Mouse (Mus musculus) heart, adult 11 months (tissue): ENCODE results near the gene Csk.

Experiments used
- DNase-seq: peaks from one replicate; pipeline ENCODE4 v3.0.0; 2022

The Csk gene

DNA sequence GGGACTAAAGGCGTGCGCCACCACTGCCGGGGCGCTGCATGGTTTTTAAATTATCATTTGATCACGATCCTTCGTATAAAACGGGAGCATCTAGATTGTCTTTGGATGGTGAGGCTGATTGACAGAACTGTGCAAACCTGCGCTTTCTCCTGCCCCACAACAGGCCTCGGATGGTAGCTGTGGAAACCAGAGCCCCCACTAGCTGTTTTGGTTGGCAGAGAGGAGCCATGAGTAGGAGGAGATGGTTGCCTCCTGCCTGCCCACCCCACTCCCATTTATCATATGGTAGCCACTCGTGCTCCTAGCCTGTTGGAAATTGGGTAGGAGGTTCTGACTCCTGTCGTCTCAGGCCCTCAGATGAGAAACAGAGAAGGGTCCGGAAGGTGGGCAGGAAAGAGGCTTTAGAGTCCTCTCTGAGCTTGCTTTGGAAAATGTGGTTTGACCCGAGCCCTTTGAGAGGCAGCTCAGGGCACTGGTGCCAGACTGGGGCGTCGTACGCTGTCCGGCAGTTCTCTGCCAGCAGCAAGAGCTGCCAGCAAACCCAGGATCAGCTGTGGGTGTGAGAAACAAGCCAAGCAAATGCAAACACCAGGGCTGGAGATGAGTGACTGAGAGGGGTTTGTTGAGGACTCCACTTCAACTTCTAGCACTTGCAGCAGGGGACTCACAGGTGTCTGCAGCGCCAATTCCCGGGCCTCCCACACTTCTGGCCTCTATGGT, 3.4 kb upstream of the Csk start:
- DNase-seq: peak; percentile 96

DNA sequence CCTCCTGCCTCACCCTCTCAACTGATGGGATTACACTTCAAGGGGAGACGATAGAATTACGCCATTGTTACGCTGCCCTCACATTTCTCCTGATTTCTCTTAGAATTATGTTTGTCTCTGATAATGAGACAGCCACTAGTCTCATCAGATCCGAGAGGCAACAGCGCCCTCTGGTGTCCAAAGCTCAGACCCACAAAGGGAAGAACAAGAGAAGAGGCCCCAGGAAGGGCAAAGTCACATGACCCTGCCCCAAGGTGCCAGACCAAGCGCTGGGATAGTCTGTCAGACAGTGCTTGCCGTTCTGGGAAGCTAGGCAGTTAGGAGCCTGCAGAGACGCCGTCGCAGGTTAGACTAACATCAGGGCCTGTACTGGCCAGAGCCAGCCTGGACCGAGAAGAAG, 2.3 kb upstream of the Csk start:
- DNase-seq: peak; percentile 98

DNA sequence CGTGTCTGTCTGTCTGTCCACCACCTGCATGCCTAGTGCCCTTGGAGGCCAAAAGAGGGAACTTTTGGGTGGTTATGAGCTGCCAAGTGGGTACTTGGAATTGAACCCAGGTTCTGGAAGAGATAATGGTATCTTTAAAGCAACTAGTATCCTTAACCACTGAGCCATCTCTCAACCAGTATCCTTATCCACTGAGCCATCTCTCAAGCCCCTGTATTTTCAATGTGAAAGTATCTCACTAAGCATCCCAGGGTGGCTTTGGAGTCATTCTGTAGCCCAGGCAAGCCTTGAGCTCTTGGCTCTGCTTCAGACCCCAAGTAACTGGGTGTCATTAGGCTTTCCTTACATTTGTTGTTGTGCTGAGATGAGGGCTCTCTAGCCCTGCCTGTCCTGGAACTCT, 1.5 kb upstream of the Csk start:
- DNase-seq: peak; percentile 76

DNA sequence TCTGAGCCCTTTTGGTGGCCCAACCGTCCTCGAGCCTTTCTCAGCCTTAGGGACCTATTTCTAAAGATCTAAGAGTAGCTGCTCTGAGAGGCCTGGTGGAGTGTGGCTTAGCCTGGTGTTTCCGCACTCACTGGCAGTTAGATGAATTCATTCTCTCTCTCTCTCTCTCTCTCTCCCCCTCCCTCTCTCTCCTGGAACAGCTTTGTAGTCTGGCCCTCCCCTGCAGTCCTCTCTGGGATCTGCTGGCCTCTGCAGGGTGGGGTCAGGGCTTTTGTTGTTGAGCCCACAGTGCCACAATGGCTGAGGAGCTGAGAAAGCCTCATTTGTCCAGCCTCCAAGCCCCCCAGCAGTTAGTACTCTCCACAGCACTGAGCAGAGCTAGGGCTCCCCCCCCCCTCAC, 576 bp downstream of the Csk start:
- peak; percentile 66 for DNase-seq

DNA sequence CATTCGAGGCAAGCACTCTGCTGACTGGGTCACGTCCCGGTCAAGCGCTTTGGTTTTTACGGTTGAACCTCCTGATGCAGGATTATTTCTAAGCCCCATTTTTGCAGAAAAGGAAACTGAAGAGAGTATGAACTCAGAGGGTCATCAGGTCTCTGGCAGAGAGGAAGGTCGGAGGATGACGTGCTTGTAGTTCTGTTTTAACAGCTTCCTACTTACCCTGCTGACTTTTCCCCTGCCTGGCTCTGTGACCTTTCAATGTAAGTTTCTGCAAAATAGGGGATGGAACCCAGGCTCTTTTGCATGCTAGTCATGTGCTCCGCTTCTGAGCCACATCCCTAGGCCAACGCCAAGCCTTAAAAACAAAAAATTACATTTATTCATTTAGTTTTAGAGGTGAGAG, 1.1 kb downstream of the Csk start:
- peak; percentile 91 for DNase-seq

DNA sequence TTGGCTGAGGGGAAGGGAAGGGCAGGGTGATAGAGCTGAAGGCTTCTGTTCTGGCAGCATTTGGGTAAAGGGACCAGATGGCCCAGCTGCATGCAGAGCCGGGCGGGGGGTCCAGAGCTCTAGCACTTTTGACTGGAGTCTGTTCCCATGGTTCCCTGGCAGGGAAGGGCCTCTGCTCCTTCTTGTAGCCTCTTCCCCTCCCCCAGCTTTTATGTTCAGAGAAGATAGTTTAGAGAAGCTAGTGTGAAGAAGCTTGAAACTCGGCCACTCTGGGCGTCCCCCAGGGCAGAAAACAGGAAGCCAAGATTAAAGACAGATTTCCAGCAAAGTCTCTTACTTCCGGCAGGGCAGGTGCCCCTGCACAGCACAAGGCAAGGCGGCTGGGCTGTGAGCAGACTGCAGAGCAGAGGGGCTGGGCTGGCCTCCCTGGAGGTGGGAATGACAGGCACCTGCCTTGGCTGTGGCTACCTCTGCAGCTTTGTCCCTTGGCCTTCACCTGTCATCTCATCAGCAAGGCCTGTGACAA, 2.6 kb downstream of the Csk start:
- peak; percentile 95 for DNase-seq

DNA sequence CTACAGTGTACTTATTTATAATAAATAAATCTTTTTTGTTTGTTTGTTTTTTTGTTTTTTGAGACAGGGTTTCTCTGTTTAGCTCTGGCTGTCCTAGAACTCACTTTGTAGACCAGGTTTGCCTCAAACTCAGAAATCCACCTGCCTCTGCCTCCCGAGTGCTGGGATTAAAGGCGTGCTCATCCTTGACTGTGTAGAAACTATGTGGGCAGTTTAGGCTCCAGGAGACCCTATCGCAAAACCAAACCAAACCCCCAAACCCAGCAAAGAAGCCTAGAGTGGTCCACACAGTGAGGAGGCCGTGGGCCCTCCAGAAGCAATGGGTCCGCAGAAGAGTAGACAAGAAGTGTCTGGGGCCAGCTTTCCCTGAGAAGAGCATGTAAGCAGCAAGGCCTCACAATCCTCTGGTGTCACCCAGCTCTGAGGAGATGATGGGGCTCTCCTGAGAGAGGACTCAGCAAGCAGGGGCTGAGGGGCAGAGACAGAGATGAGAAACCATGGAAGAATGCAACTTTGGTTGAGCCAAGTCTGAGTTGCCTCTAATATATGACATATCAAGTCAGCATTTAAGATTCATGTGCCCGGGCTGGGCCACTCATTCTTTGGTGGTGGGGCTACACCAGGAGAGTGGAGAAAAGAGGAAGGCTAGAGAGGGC, 3.2 kb downstream of the Csk start:
- peak; percentile 58 for DNase-seq

DNA sequence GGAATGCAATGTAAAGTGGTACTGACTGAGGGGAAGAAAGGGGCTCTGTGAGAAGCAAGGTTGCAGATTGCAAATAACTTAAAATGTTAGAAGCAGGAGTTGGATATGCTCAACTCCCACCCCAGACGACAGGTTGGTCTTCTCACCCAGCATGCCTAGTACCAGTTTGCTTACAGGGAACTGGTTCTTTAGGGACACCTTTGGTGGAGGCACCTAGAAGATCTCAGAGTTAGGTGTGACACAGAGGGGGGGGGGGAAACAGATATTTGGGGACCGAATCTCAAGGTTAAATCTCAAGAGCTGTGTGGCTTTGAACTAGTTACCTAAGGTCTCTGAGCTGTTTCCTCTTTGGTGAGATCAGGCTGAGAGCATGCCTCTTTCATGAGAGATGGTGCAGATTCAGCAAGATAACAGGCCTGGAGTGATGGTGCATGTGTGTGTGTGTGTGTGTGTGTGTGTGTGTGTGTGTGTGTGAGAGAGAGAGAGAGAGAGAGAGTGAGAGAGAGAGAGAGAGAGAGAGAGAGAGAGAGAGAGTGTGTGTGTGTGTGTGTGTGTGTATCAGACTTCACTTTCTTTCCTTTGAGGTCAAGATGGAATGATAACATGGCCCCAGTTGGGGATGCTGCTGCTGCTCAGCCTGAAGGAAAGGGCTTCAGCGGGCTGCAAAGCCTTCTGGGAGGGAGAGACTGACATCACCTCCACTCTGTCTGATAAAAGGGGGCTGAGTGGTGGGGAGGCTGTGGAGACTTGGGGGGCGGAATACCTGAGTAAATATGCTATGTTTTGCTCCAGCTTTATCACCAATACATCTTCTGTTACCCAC, 5.9 kb downstream of the Csk start:
- DNase-seq: no peak

DNA sequence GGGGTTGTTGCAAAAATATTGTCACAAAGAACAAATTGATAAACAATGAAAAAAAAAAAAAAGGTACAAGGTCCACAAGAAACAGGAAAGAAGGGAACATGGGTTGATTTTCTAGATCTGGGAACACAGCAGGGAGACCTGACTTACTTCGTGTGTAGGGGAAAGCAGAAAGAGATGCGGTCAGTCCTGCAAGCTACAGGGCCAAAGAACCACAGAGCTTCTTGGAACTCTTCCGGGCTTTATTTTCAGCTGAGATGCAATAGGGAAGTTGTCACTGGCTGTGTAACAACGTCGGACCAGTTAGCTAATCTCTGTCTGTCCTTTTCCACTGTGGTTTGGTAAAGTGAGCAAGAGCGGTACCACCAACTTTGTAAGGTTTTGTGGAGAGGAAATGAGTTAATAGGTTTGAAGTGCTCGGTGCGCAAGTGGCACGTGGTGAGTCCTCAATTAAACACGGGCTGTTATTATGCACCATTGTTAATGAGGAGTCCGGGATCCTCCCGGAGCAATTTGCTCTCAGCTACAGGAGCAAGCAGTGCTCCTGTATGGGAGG, 6.8 kb downstream of the Csk start:
- DNase-seq: peak; percentile 94

DNA sequence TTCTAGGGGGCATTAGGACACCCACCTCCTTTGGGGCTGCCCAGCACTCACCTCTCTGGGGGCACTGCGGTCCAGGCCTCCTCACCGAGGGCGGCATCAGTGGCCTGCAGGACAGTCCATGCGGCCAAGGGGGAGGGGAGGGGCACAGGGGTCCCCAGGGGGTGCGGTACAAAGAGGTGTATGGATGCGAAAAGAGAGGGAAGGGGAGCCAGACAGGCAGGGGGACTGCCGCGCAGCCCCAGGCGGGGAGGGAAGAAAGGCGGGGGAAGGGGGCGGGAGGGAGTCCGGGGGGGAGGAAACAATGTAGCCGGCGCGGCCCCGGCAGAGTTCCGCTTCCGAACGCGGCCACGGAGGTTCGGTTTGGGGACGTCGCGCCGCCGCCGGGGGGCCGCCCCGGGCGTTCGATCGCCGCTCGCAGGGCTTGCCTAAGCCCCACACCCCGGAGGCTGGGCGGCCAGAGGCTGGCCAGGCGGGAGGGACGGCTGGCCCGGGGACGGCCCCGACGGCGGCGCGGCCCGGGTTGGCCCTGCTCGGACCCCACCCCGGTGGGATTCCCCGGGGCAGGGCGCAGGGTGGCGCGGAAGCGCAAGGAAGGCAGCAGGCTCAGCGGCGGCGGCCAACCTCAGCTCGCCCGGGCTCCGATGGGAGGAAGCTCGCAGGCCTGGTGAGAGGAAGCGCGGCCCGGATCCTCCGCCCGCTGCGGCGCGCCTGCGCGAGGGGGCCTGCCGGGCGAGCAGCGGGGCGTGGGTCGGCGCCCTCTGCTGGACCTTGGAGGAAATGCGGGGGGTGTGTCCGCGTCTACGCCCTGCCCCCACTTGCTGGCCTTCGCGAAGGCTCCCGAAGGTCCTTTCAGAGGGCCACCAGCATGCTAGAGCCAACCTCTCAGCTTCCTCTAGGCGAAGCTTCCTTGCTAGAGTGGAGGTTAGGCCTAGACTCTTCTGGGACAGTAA, 8.2 kb downstream of the Csk start:
- DNase-seq: peak; percentile 100

DNA sequence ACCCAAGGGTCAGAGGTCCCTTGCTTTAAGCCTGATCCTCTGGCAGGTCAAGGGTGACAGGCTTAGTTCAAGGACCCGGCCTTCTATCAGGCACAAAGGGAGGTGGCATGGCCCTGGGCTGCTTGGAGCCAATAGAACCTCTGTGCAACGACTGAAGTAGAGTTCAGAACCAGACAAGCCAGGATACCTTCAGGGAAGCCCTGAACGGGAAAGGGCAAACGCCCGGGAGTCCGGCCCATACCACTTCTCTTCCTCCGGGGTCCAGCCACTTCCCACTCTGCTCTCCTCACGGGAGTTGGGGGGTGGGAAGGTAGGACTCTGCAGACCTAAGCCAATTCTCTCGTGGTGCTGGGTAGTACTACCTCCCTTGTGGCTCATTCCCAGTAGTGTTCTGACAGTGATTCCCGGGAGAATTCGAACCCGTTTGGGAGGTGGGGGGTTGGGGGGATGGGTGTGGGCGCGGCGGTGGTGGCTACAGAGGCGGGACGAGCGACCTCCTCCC, 8.9 kb downstream of the Csk start:
- DNase-seq: peak; percentile 94

DNA sequence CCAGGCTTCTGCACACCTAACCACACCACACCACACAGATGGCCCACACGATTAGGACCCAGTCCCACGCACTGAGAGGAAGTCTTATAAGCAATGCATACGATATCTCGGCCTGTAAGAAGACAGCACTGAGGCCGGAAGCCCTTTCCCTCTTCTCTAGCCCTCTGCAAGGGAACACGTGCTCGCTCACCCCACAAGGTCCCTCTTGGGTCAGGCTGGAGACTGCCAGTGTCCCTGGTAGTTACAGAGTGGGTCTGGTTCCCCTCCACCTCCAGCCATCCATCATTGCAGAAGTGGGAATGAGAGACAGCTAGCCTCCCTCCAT, 9.6 kb downstream of the Csk start:
- DNase-seq: peak; percentile 94

DNA sequence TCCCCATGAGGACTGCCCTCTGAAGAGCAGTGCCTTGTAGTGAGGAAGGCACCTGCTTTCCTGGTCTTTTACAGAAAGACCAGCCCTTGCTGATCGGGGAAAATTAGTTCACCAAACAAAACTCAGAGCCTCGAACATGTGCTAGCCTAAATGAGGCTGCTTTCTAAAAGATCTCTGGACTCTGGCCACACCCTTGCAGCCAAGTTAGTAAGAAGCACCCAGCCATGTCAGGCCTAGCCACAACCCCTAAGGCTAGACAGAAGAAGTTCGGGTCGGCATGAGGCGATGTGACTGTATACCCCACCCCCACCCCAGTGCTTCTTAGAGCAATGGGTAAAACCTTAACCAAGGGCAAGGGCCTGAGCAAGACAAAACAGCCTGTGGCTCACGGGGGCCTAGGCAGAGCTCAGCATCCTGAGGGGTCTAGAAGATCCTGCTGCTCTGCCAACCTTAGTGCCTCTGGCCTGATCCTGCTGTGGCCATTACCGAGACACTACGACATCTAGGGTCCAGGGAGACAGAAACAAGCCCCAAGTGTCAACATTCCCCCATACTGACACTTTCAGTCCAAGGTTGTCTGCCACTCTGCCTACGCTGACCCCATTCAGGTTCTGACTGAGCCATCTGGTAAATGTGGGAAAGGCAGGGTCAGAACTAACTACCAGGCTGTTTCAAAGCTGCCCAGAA, 10.1 kb downstream of the Csk start:
- DNase-seq: peak; percentile 93

DNA sequence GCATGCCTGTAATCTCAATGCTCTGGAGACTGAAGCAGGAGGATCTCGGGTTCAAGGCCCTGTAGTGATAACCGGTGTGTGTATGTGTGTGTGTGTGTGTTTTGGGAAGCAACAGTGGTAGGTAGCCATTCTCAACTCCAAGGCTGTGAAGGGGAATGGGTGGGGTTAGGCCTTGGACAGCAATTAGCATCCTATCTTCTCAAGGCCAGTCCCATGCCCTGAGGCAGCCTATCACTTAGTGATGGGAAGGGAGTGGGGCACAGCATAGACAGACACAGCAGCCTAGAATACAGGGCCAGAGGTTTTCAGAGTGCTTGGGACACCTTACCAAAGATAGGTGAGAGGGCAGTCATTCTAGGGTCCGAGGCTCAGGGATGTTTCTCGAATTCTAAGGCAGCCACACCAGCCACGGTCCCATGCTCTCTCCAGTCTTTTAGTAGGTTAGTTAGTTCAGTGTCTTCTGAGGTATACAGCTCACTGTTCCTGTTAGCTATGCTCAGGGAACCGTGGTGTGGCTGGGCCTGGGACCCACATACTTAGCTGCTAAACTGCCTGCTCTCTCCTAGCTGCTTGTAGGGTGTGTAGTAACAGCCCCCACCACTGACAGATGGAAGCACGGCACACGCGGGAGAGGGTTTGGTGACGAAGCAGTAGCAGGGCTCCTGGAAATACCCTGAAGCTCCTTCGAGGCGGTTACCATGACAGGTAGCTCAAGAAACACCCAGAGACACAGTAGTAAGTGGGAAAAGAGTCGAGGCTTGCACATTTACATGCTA, 11.5 kb downstream of the Csk start:
- DNase-seq: peak; percentile 89

DNA sequence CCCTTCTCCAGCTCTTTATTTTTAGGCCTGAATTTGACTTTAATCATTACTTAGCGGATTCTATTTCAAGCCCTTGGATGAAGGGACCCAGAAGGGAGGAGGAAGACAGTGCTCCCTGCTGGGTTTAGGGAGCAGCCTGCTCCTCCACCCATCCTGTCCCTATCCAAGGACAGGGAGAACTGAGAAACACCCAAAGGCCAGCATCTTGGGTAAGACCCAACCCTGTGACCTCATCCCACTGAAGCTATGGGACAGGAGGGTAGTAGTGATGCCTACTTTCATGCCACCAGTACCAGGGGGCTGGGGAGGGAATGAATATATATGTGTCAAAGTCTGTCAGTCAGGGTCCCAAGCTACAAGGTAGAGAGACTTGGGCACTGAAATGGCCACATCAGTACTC, 12.4 kb downstream of the Csk start:
- DNase-seq: peak; percentile 96

DNA sequence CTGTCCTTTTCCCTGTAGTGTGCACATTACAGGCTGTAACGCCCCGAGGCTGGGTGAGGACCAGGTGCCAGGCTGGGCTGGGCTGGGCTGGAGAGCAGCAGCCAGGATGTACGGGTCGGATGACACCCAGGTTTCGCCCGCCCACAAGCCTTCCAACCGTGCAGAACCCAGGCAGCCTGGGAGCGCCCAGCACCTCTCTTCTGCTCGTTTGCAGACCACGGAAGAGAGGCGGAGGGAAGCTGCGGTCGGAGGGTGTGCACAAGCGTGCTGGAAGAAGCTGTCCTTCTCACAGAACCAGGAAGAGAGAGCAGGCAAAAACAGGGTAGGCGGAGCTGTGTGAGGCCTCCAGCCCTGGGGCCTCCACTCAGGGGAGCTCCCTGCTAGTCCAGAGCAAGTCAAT, 13.0 kb downstream of the Csk start:
- DNase-seq: peak; percentile 99

DNA sequence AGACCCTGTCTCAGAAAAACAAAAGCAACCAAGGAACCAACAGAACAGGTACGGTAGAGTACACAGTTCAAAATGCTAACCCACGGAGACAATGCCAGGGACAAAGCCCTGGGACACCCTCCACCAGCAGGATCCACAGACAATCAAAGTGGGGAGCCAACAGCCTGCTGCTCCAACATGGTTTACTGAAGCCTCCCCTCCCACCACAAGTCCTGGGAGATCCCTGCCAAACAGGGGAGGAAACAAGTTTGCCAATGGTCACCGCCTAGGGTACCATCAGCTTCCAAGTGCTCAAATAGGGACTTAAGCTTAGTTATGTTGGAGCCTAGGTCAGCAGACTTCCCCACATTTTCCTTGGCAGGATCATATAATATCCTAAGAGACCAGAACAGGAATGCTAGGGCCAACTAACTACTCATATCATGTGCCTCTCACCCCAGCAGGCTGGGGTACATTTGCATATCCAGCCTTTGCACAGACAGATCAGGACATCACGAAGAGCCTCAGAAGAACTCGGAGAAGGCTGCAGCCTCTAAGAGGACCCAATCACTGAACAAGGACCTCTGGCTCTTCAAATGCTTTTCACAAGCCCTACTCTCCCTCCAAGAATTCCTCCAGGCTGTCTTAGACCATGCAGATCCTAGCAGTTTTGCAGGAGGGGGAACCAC, 13.6 kb downstream of the Csk start:
- DNase-seq: peak; percentile 90

DNA sequence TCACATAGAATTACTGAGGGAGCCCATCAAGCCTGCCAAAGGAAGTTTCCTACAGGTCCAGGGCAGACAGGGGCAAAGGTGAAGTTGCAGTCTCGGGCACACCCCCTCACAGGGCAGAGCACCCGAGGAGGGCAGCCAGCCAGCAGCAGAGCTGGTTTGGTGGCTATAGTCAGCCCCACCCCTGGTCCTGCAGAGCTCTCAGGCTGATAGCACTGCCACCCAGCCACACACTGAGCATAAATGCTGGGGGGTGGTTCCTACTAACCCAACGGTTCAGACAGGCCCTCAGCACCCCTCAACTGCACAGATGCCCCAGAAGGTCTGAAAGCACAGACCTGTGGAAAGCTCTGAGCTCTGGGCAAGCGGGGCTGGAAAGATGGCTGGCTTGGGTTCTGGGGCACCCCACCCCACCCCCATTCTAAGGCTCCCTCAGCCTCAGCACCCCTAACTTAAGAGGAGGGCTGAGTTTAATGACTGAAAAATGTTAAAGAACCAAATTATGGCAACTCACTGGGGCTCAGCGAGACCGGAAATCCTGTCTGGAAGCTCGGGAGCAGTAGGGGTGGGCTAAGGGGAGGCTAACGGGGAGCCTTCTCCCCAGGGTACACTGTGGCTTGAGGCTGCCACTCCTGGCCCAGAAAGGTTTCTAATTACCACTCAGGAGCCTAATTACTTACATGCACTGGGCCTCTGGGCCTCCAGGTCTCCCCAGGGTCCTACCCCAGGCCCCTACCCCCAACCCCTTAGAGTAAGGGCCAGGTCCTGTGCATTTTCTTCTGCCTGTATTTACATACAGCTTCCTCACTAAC, 14.6 kb downstream of the Csk start:
- DNase-seq: peak; percentile 96

DNA sequence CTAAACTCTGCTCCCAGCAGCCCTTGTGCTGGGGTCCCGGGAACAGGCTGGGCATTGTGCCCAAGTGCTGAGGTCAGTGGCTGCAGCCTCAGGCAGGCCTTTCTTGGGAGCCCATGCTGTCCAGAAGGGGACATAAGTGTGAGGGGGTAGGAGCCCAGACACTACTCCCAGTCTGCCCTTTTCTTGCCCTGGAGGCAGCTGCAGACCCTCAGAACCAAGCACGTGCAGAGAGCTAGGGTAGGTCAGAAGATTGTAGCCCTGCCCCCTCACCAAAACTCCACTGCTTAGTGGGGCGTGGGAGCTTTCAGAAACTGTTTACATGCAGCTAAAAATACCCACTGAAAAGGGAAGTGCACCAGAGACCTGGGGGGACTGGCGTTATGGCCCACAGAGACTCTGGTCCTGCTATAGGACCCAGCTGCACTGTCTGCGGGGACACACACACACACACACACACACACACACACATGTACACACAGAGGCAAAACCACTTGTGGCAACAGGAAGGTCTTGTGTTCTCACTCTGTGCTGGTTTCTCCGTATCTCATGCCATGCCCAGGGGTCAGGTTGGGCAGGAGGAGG, 15.6 kb downstream of the Csk start:
- peak; percentile 98 for DNase-seq
